Mouse (Mus musculus): ENCODE measurements around the gene Pde7b.

Gene Pde7b

GRCm38 (mm10) chr10:20719201-20719600 is 5.7 kb downstream of the Pde7b start:
- no peak for DNase-seq

- DNase-seq = no peak
Observed at GRCm38 (mm10) chr10:20700633-20701032, 24.2 kb downstream of the Pde7b start.

- DNase-seq = no peak
Observed at GRCm38 (mm10) chr10:20699874-20700273, 25.0 kb downstream of the Pde7b start.

GRCm38 (mm10) chr10:20695637-20696036 is 29.2 kb downstream of the Pde7b start:
- peak; percentile 22 for DNase-seq

GRCm38 (mm10) chr10:20690002-20690401 is 34.9 kb downstream of the Pde7b start:
- DNase-seq = no peak

GRCm38 (mm10) chr10:20684151-20684550 is 40.7 kb downstream of the Pde7b start:
- no peak for DNase-seq

GRCm38 (mm10) chr10:20680986-20681385 is 43.9 kb downstream of the Pde7b start:
- DNase-seq = no peak

- peak; percentile 64 for DNase-seq
Observed at GRCm38 (mm10) chr10:20675321-20675720, 49.6 kb downstream of the Pde7b start.

- peak; percentile 35 for DNase-seq
Observed at GRCm38 (mm10) chr10:20673798-20674197, 51.1 kb downstream of the Pde7b start.

- no peak for DNase-seq
Observed at GRCm38 (mm10) chr10:20672591-20672990, 52.3 kb downstream of the Pde7b start.

- DNase-seq = no peak
Observed at GRCm38 (mm10) chr10:20671621-20672020, 53.3 kb downstream of the Pde7b start.

GRCm38 (mm10) chr10:20670541-20670940 is 54.3 kb downstream of the Pde7b start:
- no peak for DNase-seq

GRCm38 (mm10) chr10:20669467-20669866 is 55.4 kb downstream of the Pde7b start:
- DNase-seq = no peak

- no peak for DNase-seq
Observed at GRCm38 (mm10) chr10:20668577-20668976, 56.3 kb downstream of the Pde7b start.

- no peak for DNase-seq
Observed at GRCm38 (mm10) chr10:20666655-20667054, 58.2 kb downstream of the Pde7b start.

- DNase-seq = no peak
Observed at GRCm38 (mm10) chr10:20662951-20663350, 61.9 kb downstream of the Pde7b start.

GRCm38 (mm10) chr10:20661684-20662083 is 63.2 kb downstream of the Pde7b start:
- DNase-seq = no peak

GRCm38 (mm10) chr10:20659718-20660117 is 65.2 kb downstream of the Pde7b start:
- no peak for DNase-seq

GRCm38 (mm10) chr10:20659268-20659667 is 65.6 kb downstream of the Pde7b start:
- no peak for DNase-seq

- no peak for DNase-seq
Observed at GRCm38 (mm10) chr10:20658716-20659115, 66.2 kb downstream of the Pde7b start.

- no peak for DNase-seq
Observed at GRCm38 (mm10) chr10:20657316-20658081, 67.4 kb downstream of the Pde7b start.

- no peak for DNase-seq
Observed at GRCm38 (mm10) chr10:20654590-20654989, 70.3 kb downstream of the Pde7b start.

- DNase-seq = no peak
Observed at GRCm38 (mm10) chr10:20654187-20654586, 70.7 kb downstream of the Pde7b start.

GRCm38 (mm10) chr10:20653299-20653698 is 71.6 kb downstream of the Pde7b start:
- DNase-seq = no peak

GRCm38 (mm10) chr10:20636381-20636780 is 88.5 kb downstream of the Pde7b start:
- no peak for DNase-seq

All from lung, postnatal 14 days (tissue).